Mouse (Mus musculus): ENCODE data around the gene Arrdc5. TPM values are rescaled to one million over a fixed set of nuclear protein-coding genes. Genes with fewer than 3 reads are reported as not detected.
"Not testable (repeated sequence)": the region's sequence is repeated elsewhere in the genome, so short reads cannot be mapped to it uniquely, and the experiment has no call there.

Arrdc5 gene
- total RNA-seq, 1 experiment from 2014 or later, result not detected

DNA sequence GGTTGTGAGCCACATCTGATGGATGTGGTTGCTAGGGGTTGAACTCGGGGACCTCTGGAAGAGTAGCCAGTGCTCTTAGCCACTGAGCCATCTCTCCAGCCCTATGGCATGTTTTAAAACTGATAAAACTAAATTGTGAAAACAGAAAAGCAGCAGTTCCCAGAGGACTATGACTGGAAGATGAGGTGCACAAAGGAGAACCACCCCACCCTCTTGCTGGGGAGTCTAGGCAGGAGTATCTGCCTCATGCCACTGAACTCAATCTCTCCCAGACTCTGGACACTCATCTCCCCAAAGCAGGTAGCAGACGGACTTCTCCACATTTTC is 22.6 kb downstream of the Arrdc5 start:
- no peak for DNase-seq

DNA sequence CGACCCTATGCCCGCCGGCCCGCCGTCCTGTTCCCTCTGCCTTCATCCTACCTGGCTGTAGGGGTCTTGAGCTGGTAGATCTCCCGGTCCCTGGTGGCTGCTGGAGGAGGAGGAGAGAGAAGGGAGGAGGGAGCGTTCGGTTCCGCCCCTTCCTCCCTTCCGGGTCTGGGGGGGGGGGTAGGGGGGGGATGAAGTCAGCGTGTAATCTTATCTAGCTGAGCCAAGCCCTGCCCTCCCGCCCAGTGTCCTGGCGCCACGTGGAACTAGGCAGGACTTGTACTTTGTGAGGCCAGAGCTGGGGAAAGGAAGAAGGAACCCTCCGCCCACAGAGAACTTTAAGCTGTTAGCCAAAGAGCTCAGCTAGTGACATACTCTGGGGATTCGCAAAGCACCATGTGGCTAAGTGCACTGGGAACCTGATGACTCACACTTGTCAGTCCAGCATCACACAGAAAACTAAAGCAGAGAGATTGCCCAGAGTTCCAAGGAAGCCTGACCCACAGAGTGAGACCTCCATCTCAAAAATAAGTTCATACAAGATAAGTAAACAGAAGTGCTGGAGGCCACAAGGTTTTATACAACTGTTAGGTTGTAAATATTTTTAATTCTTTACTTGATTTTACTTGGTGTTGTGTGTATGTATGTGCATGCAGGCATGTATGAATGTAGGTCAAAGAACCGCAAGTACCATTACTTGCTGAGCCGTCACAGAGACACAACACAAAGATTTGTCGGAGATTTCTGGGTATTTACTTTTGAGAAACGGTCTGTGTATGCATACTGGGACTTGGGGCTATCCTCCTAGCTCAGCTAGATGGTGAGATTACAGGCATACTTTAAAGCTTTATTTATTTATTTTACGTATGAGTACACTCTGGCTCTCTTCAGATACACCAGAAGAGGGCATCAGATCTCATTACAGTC is 23.2 kb downstream of the Arrdc5 start, which contains the start of gene Ticam1:
Gene Ticam1, minus strand, starts transcription at position 144 of the 924 bp plus-strand sequence.
- DNase-seq, result peak; percentile 86

DNA sequence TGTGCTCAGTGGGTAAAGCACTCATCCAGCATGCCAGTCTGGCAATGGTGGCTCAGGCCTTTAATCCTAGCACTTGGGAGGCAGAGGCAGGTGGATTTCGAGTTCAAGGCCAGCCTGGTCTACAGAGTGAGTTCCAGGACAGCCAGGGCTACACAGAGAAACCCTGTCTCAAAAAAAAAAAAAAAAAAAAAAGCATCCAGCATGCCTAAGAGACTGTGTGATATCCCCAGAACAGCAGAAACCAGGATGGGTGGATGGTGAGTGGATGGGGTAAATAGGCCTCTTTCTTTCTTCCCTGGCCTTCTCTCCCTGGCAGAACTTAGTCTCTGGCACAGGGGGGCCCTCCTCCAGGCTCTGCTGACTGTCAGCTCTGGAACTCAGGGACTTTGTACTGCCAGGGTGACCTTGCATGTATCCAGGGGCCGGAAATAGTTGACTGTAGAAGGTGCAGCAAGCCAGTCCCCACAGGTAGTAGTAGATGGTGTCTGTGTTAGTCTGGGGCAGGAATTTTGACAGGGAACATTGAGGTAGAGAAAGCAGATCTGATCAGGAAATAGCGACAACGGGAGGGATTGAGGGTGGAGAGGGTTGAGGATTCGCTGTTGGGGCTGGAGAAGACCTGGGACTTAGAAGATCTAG is 24.1 kb downstream of the Arrdc5 start:
- peak; percentile 42 for DNase-seq

DNA sequence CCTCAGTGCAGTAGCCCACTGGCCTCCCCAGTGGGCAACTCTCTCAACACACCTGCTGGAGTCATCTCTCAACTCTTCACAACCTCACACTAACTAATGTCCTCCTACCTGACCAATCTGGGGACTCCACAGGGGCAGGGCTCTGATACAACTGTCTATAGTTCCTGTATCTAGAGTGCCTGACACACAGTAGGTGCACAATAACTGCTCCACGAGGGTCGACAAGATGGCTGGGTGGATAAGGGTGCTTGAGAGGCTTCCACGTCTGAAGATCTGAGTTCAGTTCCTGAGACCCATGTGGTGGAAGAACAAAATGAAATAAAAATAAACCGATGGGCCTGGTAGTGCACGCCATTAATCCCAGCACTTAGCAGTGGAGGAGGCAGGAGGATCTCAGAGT is 26.1 kb downstream of the Arrdc5 start:
- no peak for DNase-seq

DNA sequence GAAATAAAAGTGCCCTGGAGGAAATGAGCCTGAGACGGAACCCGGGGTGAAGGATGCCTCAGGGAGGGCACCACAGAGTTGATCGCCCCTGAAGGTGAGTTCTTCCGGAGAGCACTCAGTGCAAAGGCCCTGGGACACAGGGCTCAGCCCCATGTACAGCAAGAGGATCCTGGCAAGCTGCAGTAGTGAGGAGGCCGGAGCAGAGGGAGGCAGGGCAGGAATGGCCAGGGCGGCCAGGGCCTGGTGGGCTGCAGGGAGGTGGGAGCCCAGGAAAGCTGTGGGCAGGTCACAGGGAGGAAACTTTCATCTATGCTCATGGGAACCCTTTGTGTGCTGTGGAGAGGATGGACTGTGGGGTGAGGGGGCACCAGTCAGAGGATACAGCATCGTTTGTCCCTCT is 26.6 kb downstream of the Arrdc5 start:
- no peak for DNase-seq

DNA sequence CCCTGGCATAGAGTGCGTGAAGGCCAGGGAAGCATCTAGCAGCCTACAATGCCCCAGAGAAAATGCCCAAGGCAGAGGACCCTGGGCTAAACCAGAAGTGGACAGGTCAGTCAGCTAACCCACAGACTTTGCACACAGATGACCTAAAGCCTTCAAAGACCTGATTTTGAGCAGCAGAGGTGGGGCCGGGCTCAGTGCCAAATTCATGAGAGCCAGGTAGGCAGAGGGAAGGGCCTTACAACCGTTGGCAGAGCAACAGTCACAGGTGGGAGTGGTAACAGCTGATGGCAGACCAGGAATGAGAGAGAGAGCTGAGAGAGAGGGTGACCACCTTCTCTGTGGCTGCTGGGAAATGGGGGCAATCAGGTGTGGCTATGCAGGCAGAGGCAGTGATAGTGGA is 27.4 kb downstream of the Arrdc5 start:
- DNase-seq, result no peak

DNA sequence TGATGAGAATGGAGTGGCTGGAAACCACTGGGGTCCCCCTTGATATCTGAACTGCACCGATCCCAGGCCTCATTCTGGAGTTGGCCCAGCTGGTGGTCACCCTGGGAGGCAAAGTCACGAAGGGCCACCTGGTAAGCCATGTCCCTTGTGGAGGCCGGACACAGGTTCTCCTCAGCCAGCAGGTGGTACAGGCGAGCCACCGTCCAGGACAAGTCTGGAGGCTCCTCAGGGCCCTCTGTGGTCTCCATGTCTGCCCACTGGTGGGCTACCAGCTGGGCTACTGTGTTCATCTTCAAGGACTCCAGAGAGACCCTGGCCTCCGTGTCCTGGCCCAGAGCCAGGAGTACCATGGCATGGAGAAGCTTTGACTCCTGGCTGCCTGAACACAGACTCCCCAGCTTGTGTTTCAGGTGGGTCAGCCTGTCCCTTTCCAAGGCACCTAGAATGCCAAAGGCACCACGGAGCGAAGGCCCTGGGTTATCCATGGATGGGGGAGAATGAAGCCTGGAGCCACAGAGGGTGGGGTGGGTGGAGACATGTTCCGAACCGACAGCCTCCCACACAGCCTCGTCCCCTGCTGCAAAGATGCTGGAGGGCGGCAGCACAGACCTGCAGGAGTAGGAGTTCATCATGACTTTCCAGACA is 28.4 kb downstream of the Arrdc5 start:
- no peak for DNase-seq

DNA sequence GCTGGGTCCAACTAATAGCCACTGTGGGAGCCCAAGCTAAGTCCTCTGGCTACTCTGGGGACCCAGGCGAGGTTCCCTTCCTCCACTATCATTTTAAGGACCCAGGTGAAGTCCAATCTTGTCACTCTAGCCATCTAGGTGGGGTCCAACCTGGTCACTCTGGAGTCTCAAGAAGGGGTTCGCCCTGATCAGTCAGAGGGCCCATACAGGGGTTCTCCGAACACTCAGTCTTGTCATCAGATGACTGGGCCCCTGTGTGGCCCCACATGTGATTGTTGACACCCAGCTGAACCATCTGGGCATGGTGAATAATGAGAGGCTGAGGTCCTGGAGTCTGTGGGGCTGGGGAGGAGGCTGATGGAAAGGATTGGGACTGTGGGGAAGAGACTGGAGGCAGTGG is 30.3 kb downstream of the Arrdc5 start:
- DNase-seq, result no peak

DNA sequence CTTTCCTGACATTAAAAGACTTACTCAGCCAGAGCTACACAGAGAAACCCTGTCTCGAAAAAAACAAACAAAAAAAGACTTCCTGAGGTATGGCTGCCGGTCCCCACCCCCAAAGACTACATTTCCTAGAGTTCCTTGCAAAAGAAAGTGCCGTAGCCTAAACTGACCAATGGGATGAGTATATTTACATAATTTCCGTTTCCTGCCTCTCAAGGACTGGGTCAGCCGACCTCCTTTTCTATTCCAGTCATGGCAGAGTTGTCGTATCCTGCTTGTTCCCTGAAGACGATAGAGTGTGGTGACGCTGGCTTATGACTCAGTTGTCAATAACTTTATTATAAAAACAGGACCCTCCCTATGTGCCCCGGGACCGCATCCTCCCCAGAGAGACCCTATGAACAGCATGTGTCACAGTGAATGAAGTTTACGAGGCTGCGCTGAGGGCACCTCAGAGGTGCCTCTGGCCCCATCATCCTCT is 30.9 kb downstream of the Arrdc5 start:
- no peak for DNase-seq

DNA sequence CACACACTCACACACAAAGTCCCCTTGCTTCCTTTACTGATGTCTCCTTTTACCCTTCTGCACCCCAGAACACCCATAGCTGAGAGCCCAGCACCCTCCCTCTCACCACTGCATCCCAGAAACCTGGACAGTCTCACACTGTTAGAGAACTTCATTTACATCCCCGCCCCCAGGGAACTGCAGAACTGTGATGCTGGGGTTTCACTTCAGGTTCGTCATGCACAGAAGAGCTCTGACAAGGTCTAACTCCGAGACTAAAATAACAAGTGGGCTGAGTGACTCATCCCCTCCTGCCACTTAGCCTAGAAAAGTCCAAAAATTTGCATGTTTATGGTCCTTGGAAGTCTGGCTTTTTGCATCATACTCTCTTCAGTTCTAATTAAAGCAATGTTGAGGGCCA is 33.8 kb downstream of the Arrdc5 start:
- no peak for DNase-seq

DNA sequence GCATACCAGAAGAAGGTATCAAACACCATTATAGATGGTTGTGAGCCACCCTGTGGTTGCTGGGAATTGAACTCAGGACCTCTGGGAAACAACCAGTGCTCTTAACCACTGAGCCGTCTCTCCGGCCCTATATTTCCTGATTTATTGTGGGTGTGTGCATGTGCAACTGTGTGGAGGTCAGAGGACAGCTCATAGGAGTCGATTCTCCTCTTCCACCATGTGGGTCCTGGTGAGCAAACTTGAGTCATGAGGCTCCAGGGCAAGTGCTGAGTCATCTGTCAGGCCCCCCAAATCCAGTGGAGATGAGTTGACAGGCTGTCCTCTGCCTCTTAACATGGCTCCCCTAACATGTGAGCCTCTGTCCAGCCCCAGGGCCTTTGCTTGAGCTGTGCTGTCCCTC is 34.2 kb downstream of the Arrdc5 start:
- no peak for DNase-seq

DNA sequence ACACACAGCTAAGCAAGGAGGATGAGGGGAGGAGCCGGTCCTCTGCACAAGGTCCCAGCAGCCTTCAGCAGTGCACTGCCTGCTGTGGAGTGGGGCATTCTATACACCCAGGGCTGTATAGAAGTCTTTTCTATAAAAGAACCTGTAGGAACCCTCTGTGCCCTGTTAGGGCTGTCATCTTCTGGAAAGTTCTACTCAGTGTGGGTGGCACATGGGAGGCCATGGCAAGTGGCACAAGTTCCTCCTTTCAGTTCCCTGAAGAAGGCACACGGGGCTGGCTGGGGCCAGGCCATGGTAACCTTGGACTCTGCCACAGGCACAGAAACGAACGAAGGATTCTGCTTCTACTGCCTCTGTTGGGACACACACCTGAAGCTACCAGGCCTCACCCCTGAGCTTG is 35.1 kb downstream of the Arrdc5 start:
- no peak for DNase-seq

DNA sequence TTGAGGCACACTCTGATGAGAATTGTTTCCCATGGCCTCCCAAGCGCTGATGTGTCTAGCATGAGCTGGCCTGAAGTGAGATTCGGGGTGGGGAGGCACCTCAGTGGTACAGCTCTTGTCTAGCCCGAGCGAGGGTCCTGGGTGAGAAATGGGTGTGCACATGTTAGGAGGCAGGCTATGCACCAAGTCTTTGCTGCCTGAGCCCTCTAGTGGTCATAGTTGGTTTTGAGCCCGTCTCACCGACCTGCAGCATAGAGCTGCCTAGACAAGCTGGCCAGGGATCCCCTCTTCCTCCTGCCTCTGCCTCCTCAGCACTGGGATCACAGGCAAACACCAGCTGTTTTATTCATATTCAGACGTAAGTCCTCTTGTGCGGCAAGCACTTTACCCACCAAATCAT is 36.1 kb downstream of the Arrdc5 start:
- DNase-seq, result peak; percentile 74

DNA sequence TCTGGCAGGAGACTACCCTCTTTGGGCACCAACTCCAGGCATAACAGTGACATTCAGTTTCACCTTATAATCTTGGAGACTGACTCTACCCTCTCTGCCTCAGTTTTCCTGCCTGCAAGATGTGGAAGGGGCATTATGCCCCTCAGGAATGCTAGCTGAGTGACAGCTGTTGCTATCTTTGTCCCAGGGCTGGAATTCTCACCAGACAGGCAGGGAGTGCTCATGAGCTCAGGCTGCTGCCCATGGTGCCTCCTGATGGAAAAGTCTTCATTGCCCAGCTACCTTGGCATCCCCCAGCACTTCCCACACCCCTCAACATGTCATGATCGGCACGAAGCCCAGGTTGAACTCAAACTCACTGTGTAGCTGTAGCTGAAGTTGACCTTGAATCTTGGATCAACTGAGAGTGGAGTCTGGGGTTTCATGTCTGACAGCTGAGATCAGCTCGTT is 37.4 kb downstream of the Arrdc5 start:
- no peak for DNase-seq

DNA sequence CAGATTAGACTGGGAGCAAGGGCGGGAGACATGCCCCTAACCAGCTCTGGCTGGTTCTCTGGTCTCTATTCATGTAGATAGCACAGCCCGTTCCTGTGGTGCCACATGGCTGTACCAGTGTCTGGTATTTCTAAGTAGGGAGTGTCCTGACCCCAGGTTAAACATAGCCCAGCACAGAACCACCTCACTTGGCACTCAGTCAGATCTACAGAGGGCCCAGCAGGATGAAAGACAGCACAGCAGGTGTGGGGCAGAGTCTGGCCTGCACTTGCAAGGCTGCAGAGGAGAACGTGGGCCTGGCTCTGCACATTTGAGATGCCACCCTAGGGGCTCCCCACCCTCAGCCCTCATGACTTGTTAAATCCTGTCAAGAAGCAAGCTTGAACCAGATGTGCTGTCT is 38.9 kb downstream of the Arrdc5 start:
- no peak for DNase-seq

DNA sequence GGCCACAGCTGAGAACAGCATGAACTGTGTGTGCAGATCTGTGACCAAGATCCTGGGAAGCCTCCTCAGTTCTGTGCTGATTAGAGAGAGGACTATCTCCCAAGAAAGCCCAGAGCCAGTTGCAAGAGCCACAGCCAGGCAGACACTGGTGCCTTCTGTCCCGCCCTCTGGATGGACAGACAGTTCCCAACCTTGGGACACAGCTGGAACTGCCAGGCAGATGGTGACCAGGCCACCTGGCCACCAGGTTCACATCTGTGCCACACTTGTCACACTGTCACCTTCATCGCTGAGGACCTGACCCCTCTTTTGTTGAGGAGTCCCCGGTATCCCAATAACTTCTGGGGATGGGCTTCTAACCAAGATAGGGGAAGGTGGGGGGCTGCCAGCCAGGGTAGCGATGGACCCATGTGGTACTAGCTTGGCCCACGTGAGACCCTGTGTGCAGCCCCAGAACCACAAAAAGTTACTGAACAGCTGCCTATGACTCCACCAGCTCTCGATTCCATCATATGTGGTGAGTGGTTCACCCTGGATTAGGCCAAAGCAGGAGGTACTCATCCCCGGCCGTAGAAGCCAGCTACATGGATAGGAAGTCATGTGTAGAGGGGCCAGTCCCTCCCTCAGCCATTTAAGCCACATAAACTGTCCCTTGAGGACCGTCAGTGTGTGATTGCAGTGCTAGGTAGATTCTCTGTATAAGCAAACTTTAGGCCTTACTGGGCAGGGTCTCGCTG is 40.6 kb downstream of the Arrdc5 start:
- DNase-seq, result no peak

DNA sequence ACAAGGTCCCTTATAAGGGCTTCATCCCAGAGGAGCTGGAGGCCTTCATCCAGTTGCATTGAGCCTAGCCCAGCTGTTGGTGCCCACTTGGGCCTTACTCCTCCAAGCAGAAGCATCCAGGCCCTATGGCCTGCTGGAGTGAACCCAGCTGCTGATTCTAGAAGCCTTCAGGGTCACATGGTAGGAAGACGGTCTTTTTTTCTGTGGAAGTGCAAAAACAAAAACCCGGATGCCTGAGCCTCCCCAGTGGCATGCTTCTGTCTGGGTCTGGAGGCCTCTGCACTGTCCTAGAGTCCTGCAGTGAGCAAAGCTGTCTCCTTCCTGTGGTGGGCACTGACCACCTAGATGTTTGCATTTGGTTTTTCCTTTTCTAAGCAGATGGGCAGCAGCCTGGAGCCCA is 41.3 kb downstream of the Arrdc5 start:
- DNase-seq, result not testable (repeated sequence)

DNA sequence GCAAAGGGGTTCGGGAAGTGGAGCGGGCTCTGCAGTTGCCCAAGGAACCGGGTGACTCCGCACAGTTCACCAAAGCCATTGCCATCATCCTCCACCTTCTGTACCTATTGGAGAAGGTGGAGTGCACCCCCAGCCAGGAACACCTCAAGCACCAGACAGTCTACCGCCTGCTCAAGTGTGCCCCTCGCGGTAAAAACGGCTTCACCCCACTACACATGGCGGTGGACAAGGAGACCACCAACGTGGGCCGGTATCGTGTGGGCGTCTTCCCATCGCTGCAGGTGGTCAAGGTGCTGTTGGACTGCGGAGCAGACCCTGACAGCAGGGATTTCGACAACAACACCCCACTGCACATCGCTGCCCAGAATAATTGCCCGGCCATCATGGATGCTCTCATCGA is 41.8 kb downstream of the Arrdc5 start:
- DNase-seq, result not testable (repeated sequence)

DNA sequence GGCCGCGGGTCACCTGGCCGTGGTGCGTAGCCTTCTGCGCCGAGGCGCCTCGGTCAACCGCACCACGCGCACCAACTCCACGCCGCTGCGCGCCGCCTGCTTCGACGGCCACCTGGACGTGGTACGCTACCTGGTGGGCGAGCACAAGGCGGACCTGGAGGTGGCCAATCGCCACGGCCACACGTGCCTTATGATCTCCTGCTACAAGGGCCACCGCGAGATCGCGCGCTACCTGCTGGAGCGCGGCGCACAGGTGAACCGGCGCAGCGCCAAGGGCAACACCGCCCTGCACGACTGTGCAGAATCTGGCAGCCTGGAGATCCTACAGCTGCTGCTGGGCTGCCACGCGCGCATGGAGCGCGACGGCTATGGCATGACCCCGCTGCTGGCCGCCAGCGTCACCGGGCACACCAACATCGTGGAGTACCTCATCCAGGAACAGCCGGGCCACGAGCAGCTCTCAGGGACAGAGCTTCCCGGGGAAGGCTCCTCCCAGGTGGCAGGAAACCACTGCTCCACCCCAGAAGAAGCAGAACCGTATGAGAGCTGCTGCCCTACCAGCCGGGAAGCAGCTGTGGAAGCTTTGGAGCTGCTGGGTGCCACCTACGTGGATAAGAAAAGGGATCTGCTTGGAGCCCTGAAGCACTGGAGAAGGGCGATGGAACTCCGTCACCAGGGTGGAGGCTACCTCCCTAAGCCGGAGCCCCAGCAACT is 42.7 kb downstream of the Arrdc5 start:
- DNase-seq, result no peak

DNA sequence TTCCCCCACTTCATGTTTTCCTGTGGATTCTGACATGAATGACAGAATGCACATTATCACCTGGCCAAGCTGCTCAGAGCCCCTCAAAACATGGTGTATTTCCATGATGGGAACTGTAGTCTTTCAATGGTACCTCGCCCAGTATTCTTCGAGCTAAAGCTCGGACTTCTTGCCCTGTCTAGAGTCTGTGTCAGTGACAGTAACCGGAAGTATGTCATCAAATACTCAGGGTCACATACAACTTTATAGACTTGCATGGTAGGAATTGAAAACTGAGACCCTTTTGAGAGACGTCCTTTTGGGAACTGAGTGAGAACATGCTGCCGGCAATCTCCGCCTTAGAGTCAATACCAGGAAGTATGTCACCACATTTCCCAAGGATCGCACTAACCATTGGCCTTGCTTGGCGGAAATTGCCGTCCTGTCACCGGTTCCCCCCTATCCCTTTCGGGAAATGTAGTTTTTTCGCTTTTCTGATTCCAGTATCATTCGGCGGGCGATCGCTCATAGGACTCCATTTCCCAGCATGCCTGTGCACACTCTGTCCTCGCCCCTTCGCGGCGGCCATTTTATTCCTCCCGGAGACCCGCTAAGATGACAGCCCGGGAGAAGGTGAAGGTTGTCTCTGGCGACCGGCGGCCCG is 43.7 kb downstream of the Arrdc5 start, which contains the start of gene Fem1a:
Gene Fem1a, plus strand, starts transcription at position 572 of the 643 bp plus-strand sequence.
- DNase-seq, result peak; percentile 83

DNA sequence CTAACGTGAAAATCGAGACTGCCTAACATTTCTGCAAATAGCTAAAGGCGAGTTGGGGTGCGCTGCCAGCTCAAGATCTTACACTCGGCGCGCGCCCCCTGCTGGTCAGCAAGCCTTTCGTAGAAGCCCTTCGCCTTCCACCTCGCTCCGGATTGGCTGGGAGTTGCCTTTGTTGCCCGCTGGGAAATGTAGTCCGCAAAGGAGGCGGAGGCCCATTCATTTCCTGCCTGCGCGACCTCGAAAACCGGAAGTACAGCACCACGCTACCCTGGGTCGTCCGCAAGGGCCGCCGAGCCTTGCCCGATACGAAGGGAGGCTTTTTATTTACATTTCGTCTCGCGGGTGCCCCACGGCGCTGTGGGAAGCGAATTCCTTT is 44.2 kb downstream of the Arrdc5 start:
- peak; percentile 99 for DNase-seq

All from adrenal gland, postnatal 25 days (tissue).